Mouse (Mus musculus) cerebellum, postnatal 36 days (tissue): Measurements from ENCODE around the gene Gpc3.

ENCODE experiments used
- DNase-seq, 2 experiments: peaks; one replicate each; pipeline ENCODE4 v3.0.0; 2021 to 2022; ENCODE audit warnings: mixed read lengths in 2 of 2

Gene Gpc3

GRCm38 (mm10) chrX:52551296-52551695 lies 62.5 kb downstream of the Gpc3 start:
- DNase-seq: no peak

- DNase-seq: no peak
These were observed 69.1 kb downstream of the Gpc3 start for GRCm38 (mm10) chrX:52544623-52545022.

- no peak for DNase-seq
These were observed 76.5 kb downstream of the Gpc3 start for GRCm38 (mm10) chrX:52537282-52537681.

- DNase-seq: no peak
These were observed 80.0 kb downstream of the Gpc3 start for GRCm38 (mm10) chrX:52533766-52534165.

- DNase-seq: no peak
These were observed 80.7 kb downstream of the Gpc3 start for GRCm38 (mm10) chrX:52533098-52533497.

- no peak for DNase-seq
These were observed 81.6 kb downstream of the Gpc3 start for GRCm38 (mm10) chrX:52532124-52532523.

GRCm38 (mm10) chrX:52526086-52526485 lies 87.7 kb downstream of the Gpc3 start:
- DNase-seq: no peak

GRCm38 (mm10) chrX:52525132-52525531 lies 88.6 kb downstream of the Gpc3 start:
- no peak for DNase-seq

- no peak for DNase-seq
These were observed 99.2 kb downstream of the Gpc3 start for GRCm38 (mm10) chrX:52514553-52514952.

GRCm38 (mm10) chrX:52511151-52511550 lies 102.6 kb downstream of the Gpc3 start:
- no peak for DNase-seq

GRCm38 (mm10) chrX:52503857-52504256 lies 109.9 kb downstream of the Gpc3 start:
- no peak for DNase-seq

GRCm38 (mm10) chrX:52489461-52489860 lies 124.3 kb downstream of the Gpc3 start:
- DNase-seq: no peak

- no peak for DNase-seq
These were observed 158.6 kb downstream of the Gpc3 start for GRCm38 (mm10) chrX:52455074-52455588.

- peak; percentile 50 to 60 for DNase-seq
These were observed 160.1 kb downstream of the Gpc3 start for GRCm38 (mm10) chrX:52453445-52454182.

- DNase-seq: no peak
These were observed 164.6 kb downstream of the Gpc3 start for GRCm38 (mm10) chrX:52449177-52449576.

- no peak for DNase-seq
These were observed 165.3 kb downstream of the Gpc3 start for GRCm38 (mm10) chrX:52448496-52448895.

- DNase-seq: no peak
These were observed 167.2 kb downstream of the Gpc3 start for GRCm38 (mm10) chrX:52446530-52446929.

- DNase-seq: no peak
These were observed 168.8 kb downstream of the Gpc3 start for GRCm38 (mm10) chrX:52444977-52445376.

- DNase-seq: no peak
These were observed 172.0 kb downstream of the Gpc3 start for GRCm38 (mm10) chrX:52441798-52442197.

GRCm38 (mm10) chrX:52439421-52439820 lies 174.3 kb downstream of the Gpc3 start:
- no peak for DNase-seq

- no peak for DNase-seq
These were observed 188.1 kb downstream of the Gpc3 start for GRCm38 (mm10) chrX:52425605-52426004.

- no peak for DNase-seq
These were observed 193.9 kb downstream of the Gpc3 start for GRCm38 (mm10) chrX:52419850-52420249.

- DNase-seq: no peak
These were observed 200.8 kb downstream of the Gpc3 start for GRCm38 (mm10) chrX:52412936-52413335.

- DNase-seq: no peak
These were observed 212.6 kb downstream of the Gpc3 start for GRCm38 (mm10) chrX:52401188-52401587.

GRCm38 (mm10) chrX:52375129-52375528 lies 238.6 kb downstream of the Gpc3 start:
- peak in 1 of 2 experiments; percentile 2 for DNase-seq
